Mouse (Mus musculus): ENCODE results near the gene Zbtb26.

DNA sequence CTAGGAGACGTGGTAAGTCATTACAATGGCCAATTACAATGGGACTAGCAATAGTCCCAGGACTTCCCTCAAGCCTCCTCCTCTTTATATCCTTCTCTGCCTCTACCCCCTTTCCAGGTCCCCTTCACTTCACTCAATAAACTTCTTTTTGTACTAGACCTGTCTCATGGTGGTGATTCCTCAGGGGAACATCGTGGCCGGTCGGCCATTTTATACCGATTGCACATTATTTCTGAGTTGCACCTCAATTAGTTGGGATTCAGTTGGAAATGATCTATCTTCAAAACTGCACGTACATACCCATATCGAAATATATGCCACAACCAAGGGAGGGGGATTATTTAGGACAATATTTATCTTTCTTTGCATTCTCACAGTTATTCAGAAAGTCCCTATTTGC lies 11.3 kb downstream of the Zbtb26 start:
- TF ChIP-seq CTCF (IDR thresholded peaks at IDR 0.05; ENCODE audit: extremely low read depth, insufficient read depth, low read length) (no peak), POLR2A (IDR thresholded peaks at IDR 0.05; ENCODE audit: extremely low read depth, insufficient read depth, low read length) (no peak)
